Mouse (Mus musculus) neural tube, embryonic 14.5 days (tissue): ENCODE data around the gene Tmprss12. TPM values are rescaled to one million over a fixed set of nuclear protein-coding genes. Genes with fewer than 3 reads are reported as not detected.

Experiments
- ATAC-seq: fragments of 200-750 bp; cut with Nextera tagmentation; 2 replicates; pipeline ENCODE4 v1.8.0; 2017; ENCODE audit warnings: low read depth, mild to moderate bottlenecking, moderate TSS enrichment, moderate library complexity
- H3K27ac ChIP-seq: fragments of 300-500 bp; sonication (generic); 2 replicates; pipeline ENCODE4 v1.5.1; 2014; ENCODE audit warnings: low read depth, mild to moderate bottlenecking, control low read depth, low read length, moderate library complexity, mixed read lengths
- H3K27me3 ChIP-seq: fragments of 300-500 bp; sonication (generic); 2 replicates; pipeline ENCODE4 v1.6.1; 2014; ENCODE audit warnings: low read length; ENCODE audit not compliant: control insufficient read depth, insufficient read depth
- H3K36me3 ChIP-seq: fragments of 300-500 bp; sonication (generic); 2 replicates; pipeline ENCODE4 v1.6.1; 2014; ENCODE audit warnings: low read length, mixed read lengths; ENCODE audit not compliant: control insufficient read depth, insufficient read depth
- H3K4me1 ChIP-seq: fragments of 300-500 bp; sonication (generic); 2 replicates; pipeline ENCODE4 v1.6.1; 2014; ENCODE audit warnings: low read length; ENCODE audit not compliant: control insufficient read depth, insufficient read depth
- H3K4me2 ChIP-seq: fragments of 300-500 bp; sonication (generic); 2 replicates; pipeline ENCODE4 v1.6.1; 2014; ENCODE audit warnings: mild to moderate bottlenecking, low read depth, low read length, control low read depth
- H3K4me3 ChIP-seq: fragments of 300-500 bp; sonication (generic); 2 replicates; pipeline ENCODE4 v1.5.1; 2014; ENCODE audit warnings: low read depth, low read length, control low read depth, mixed read lengths
- H3K9ac ChIP-seq: fragments of 300-500 bp; sonication (generic); replicated peaks from 2 replicates; pipeline ENCODE4 v1.6.1; 2014; ENCODE audit warnings: low read depth, mild to moderate bottlenecking, control low read depth, low read length, mixed read lengths
- H3K9me3 ChIP-seq: fragments of 300-500 bp; sonication (generic); 2 replicates; pipeline ENCODE4 v1.6.1; 2016; ENCODE audit warnings: low read length; ENCODE audit not compliant: control insufficient read depth
- WGBS: fragments of 180-500 bp; shearing (Covaris S2); extraction: QIAGEN DNeasy Blood & Tissue Kit; methylation state at CpG from one replicate; pipeline ENCODE4 v1.1.7; 2014; 5-methylcytosine and 5-hydroxymethylcytosine counted together
- polyA plus RNA-seq: library from polyadenylated mRNA; unstranded; fragments of >200 nt; fragmentation: Nextera tagmentation; extraction: Ambion mirVana; gene quantifications from 2 replicates; pipeline ENCODE4 v1.2.1, GENCODE M21; 2014

The Tmprss12 gene
- not detected in 2 replicates for polyA plus RNA-seq

GRCm38 (mm10) chr15:100280626-100281025 lies at the start of gene Tmprss12:
Gene Tmprss12 (plus strand): TSS chr15:100280837.
- no peaks in the 10 kb centered on the region for H3K36me3 ChIP-seq
- H3K4me1 ChIP-seq = no peaks in the 10 kb centered on the region
- H3K4me3 ChIP-seq = no peak within 1 kb of the TSS
- no peaks in the 10 kb centered on the region for H3K9me3 ChIP-seq
- ATAC-seq = no peak
- H3K27me3 ChIP-seq = no peaks in the 10 kb centered on the region
- no peak within 1 kb of the TSS for H3K9ac ChIP-seq
- H3K27ac ChIP-seq = no peak within 1 kb of the TSS
- 96% methylated on average over 20 of the region's 20 CpGs for WGBS
- no peak within 1 kb of the TSS for H3K4me2 ChIP-seq

DNA sequence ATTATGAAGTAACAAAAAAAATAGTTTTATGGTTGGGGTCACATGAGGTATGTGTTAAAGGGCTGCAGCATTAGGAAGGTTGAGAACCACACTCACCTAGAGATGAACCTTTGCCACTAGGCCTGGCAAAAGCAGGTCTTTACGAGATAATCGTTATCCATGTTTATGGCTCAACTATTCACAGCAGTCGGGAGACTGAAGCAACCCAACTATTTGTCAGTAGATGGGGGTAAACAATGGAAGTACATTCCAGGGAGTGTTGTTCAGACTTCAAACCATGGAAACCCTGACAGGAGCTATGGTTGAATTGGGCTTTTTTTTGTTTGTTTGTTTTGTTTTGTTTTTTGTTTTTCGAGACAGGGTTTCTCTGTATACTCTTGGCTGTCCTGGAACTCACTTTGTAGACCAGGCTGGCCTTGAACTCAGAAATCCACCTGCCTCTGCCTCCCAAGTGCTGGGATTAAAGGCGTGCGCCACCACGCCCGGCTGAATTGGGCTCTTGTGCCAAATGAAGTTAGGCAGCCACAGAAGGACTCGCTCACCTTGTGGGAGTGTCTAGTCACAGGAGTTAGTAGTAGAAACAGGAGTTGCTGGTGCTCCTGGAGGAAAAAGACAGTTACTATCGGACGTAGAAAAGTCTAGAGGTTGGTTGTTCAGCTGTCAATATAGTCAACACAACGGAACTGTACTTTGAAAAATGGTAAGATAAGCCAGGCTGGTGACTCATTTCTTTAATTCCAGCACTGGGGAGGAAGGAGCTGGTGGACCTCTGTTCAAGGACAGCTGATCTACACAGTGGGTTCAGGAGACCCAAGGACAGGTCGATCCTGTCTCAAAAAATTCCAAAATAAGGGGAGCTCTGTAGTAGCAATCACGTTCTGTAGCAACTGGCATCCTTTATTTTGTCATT lies 48.8 kb upstream of the Tmprss12 start:
- WGBS = 76% methylated on average over 14 of the region's 14 CpGs
- Histone ChIP-seq H3K27me3 (no peaks in the 10 kb centered on the region), H3K4me2 (no peak overlapping the region), H3K9ac (no peak overlapping the region), H3K36me3 (0 out of 2 replicates have a peak, but pooled peaks cover 6% of the 10 kb centered on the region), H3K27ac (no peak overlapping the region), H3K4me3 (no peak overlapping the region), H3K9me3 (no peaks in the 10 kb centered on the region), H3K4me1 (peaks cover 10% of the 10 kb centered on the region)
- no peak for ATAC-seq

GRCm38 (mm10) chr15:100235208-100235965 lies 45.2 kb upstream of the Tmprss12 start:
- no peak for ATAC-seq
- Histone ChIP-seq H3K9me3 (no peaks in the 10 kb centered on the region), H3K4me2 (no peak overlapping the region), H3K9ac (no peak overlapping the region), H3K27ac (no peak overlapping the region), H3K4me1 (no peaks in the 10 kb centered on the region), H3K4me3 (no peak overlapping the region), H3K27me3 (no peaks in the 10 kb centered on the region), H3K36me3 (peaks cover 6% of the 10 kb centered on the region)
- WGBS = 93% methylated on average over 12 of the region's 12 CpGs

GRCm38 (mm10) chr15:100236952-100237351 lies 43.7 kb upstream of the Tmprss12 start:
- no peak overlapping the region for H3K4me3 ChIP-seq
- no peak overlapping the region for H3K4me2 ChIP-seq
- no peaks in the 10 kb centered on the region for H3K4me1 ChIP-seq
- H3K9ac ChIP-seq = no peak overlapping the region
- peaks cover 6% of the 10 kb centered on the region for H3K36me3 ChIP-seq
- no peak overlapping the region for H3K27ac ChIP-seq
- no peaks in the 10 kb centered on the region for H3K9me3 ChIP-seq
- WGBS = 93% methylated on average over 6 of the region's 6 CpGs
- ATAC-seq = no peak
- H3K27me3 ChIP-seq = no peaks in the 10 kb centered on the region

DNA sequence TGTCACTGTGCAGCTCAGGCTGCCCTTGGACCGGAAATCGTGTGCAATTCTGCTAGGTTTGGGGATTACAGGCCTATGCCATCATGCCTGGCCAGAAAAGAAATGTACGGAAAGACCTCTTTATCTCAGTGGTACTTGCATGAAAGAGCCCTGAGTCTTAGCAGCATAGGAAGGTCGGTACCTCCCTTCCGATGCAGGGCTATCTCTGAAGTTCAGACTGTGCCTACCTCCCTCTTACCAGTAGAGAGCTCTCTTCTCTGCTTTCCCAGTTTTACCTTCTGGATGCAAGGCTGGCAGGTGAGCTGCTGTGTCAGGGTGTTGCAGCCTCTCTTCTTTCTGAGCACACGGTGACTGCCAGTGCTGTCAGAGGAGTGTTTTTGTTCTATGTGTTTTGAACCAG lies 38.9 kb upstream of the Tmprss12 start:
- 96% methylated on average over 6 of the region's 6 CpGs for WGBS
- Histone ChIP-seq H3K4me2 (no peak overlapping the region), H3K36me3 (peaks cover 8% of the 10 kb centered on the region), H3K4me1 (no peaks in the 10 kb centered on the region), H3K9ac (no peak overlapping the region), H3K4me3 (no peak overlapping the region), H3K27ac (no peak overlapping the region), H3K9me3 (no peaks in the 10 kb centered on the region), H3K27me3 (no peaks in the 10 kb centered on the region)
- ATAC-seq = no peak

DNA sequence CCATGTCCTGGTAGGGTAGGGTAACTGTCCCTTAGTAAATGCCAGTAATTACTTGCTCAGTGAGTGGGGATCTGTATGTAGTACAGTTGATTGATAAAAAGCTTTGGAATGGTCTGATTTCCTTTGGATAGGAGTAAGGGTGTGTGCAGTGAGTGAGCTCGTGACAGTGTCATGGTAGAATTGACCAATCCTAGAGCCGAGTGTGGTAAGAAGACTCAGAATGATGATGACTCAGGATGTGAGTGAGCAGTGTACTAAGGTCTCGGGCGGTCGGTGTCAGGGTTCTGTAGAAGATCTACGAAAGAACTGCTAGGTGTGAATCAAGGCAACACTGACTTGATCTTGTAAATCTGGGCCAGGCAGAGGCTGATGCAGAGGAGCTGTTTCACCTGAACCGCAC lies 34.7 kb upstream of the Tmprss12 start:
- ATAC-seq = no peak
- Histone ChIP-seq H3K4me2 (no peak overlapping the region), H3K4me1 (no peaks in the 10 kb centered on the region), H3K4me3 (no peak overlapping the region), H3K9ac (no peak overlapping the region), H3K36me3 (peaks cover 15% of the 10 kb centered on the region; the same call in 1 of the 2 replicates), H3K9me3 (no peaks in the 10 kb centered on the region), H3K27me3 (no peaks in the 10 kb centered on the region), H3K27ac (no peak overlapping the region)
- 98% methylated on average over 7 of the region's 7 CpGs for WGBS

- H3K4me1 ChIP-seq = no peaks in the 10 kb centered on the region
- peaks cover 17% of the 10 kb centered on the region; the same call in 1 of the 2 replicates for H3K36me3 ChIP-seq
- 96% methylated on average over 9 of the region's 9 CpGs for WGBS
- H3K9me3 ChIP-seq = no peaks in the 10 kb centered on the region
- no peaks in the 10 kb centered on the region for H3K27me3 ChIP-seq
- no peak overlapping the region for H3K9ac ChIP-seq
- no peak for ATAC-seq
- no peak overlapping the region for H3K4me3 ChIP-seq
- no peak overlapping the region for H3K27ac ChIP-seq
- no peak overlapping the region for H3K4me2 ChIP-seq
Observed at GRCm38 (mm10) chr15:100247296-100247695, 33.3 kb upstream of the Tmprss12 start.

DNA sequence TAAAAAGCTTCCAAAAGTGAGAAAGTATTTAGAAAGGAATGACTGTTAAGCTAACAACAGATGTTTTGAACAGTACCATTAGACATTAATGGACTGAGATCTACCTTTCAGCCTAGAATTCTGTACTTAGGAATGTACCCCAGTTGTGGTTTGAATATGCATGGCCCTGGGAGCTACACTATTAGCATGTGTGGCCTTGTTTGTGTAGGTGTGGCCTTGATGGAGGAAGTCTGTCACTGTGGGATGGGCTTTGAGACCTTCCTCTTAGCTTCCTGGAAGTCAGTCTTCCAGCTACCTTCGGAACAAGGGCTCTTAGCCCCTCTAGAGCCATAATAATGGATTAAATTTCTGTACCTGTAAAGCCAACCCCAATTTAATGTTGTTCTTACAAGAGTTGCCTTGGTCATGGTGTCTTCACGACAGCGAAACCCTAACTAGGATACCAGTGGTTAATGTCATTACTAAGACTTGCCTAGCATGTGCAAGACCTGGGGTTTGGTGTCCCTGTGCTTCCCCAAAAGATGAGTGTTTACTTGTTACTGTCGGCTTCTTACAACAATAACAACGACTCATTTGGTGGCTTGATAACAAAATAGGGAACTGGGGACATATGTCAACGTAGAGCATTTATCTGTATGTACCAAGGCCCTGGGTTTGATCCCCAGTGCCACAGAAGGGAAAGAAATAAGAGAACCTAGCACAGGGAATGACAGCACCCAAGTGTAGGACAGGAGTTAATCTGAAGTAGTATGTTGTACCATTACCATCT lies 31.8 kb upstream of the Tmprss12 start:
- WGBS = 98% methylated on average over 6 of the region's 6 CpGs
- Histone ChIP-seq H3K27ac (no peak overlapping the region), H3K4me1 (no peaks in the 10 kb centered on the region), H3K27me3 (no peaks in the 10 kb centered on the region), H3K36me3 (peaks cover 28% of the 10 kb centered on the region), H3K4me2 (no peak overlapping the region), H3K9me3 (no peaks in the 10 kb centered on the region), H3K4me3 (no peak overlapping the region), H3K9ac (no peak overlapping the region)
- no peak for ATAC-seq
